ENCODE assay signal across 8 mouse cellular contexts in genomic region chr9:118478458-118478838, GRCm38 (mm10). TPM values are rescaled to one million over a fixed set of nuclear protein-coding genes. Genes with fewer than 3 reads are reported as not detected.
DNase-seq lines count a peak whose midpoint lies in the region; ATAC-seq lines count a peak whose summit lies in the region.

No protein-coding gene starts in this region.

- no peaks in the 10 kb centered on the region for H3K9me3 ChIP-seq in neural tube, embryonic 11.5 days (ENCODE audit: control insufficient read depth, low read length)
- H3K9me3 ChIP-seq in hindbrain, embryonic 10.5 days = no peaks in the 10 kb centered on the region
- no peaks in the 10 kb centered on the region for H3K9me3 ChIP-seq in limb, embryonic 15.5 days
- H3K9me3 ChIP-seq in neural tube, embryonic 14.5 days (ENCODE audit: control insufficient read depth, low read length) = no peaks in the 10 kb centered on the region

- peak overlapping the region; percentile 29 for H3K4me3 ChIP-seq in neural tube, embryonic 11.5 days (ENCODE audit: low read depth, low read length)
- peak overlapping the region; percentile 50 for H3K4me3 ChIP-seq in hindbrain, embryonic 10.5 days
- peak overlapping the region; percentile 43 for H3K4me3 ChIP-seq in limb, embryonic 15.5 days
- peak overlapping the region; percentile 24 for H3K4me3 ChIP-seq in neural tube, embryonic 14.5 days (ENCODE audit: low read depth, low read length)

- peaks cover 86% of the 10 kb centered on the region for H3K27me3 ChIP-seq in neural tube, embryonic 11.5 days (ENCODE audit: control insufficient read depth, insufficient read depth, low read length)
- H3K27me3 ChIP-seq in hindbrain, embryonic 10.5 days (ENCODE audit: insufficient read depth, poor library complexity, severe bottlenecking) = peaks cover 97% of the 10 kb centered on the region
- peaks cover 88% of the 10 kb centered on the region for H3K27me3 ChIP-seq in limb, embryonic 15.5 days
- peaks cover 53% of the 10 kb centered on the region for H3K27me3 ChIP-seq in neural tube, embryonic 14.5 days (ENCODE audit: control insufficient read depth, insufficient read depth, low read length)

- peak overlapping the region; percentile 18; the same call in 1 of the 2 replicates for H3K9ac ChIP-seq in neural tube, embryonic 11.5 days (ENCODE audit: low read length)
- H3K9ac ChIP-seq in limb, embryonic 15.5 days = no peak overlapping the region
- 0 out of 2 replicates have a peak overlapping the region, but pooled peaks have one; percentile 8 for H3K9ac ChIP-seq in neural tube, embryonic 14.5 days (replicated peaks; ENCODE audit: low read depth, low read length)

- peaks cover 20% of the 10 kb centered on the region for H3K4me1 ChIP-seq in neural tube, embryonic 11.5 days (ENCODE audit: control insufficient read depth, insufficient read depth, low read length)
- H3K4me1 ChIP-seq in hindbrain, embryonic 10.5 days (replicated peaks) = peaks cover 31% of the 10 kb centered on the region
- peaks cover 31% of the 10 kb centered on the region for H3K4me1 ChIP-seq in limb, embryonic 15.5 days
- peaks cover 13% of the 10 kb centered on the region for H3K4me1 ChIP-seq in neural tube, embryonic 14.5 days (ENCODE audit: control insufficient read depth, insufficient read depth, low read length)

- WGBS in neural tube, embryonic 11.5 days = 0% methylated on average over 26 of the region's 29 CpGs
- under 1% methylated on average over 26 of the region's 29 CpGs for WGBS in hindbrain, embryonic 10.5 days
- 1% methylated on average over 25 of the region's 29 CpGs for WGBS in limb, embryonic 15.5 days
- WGBS in neural tube, embryonic 14.5 days = 0% methylated on average over 22 of the region's 29 CpGs

- peak overlapping the region; percentile 40 for H3K4me2 ChIP-seq in neural tube, embryonic 11.5 days (ENCODE audit: low read depth)
- H3K4me2 ChIP-seq in limb, embryonic 15.5 days = peak overlapping the region; percentile 91
- peak overlapping the region; percentile 37 for H3K4me2 ChIP-seq in neural tube, embryonic 14.5 days (ENCODE audit: low read depth, low read length)

- H3K27ac ChIP-seq in neural tube, embryonic 11.5 days (ENCODE audit: low read depth, low read length) = no peak overlapping the region
- H3K27ac ChIP-seq in hindbrain, embryonic 10.5 days = no peak overlapping the region
- no peak overlapping the region for H3K27ac ChIP-seq in limb, embryonic 15.5 days
- no peak overlapping the region for H3K27ac ChIP-seq in neural tube, embryonic 14.5 days (ENCODE audit: low read depth, low read length)

- peak; percentile 30; the same call in 1 of the 2 replicates for ATAC-seq in neural tube, embryonic 11.5 days (ENCODE audit: insufficient read depth, low FRiP score, low TSS enrichment)
- no peak for ATAC-seq in limb, embryonic 15.5 days (ENCODE audit: insufficient number of reproducible peaks, low FRiP score, low TSS enrichment, low read depth)
- no peak for ATAC-seq in neural tube, embryonic 14.5 days (ENCODE audit: low read depth)

- no peaks in the 10 kb centered on the region for H3K36me3 ChIP-seq in neural tube, embryonic 11.5 days (ENCODE audit: control insufficient read depth, insufficient read depth, low read length)
- H3K36me3 ChIP-seq in hindbrain, embryonic 10.5 days = no peaks in the 10 kb centered on the region
- H3K36me3 ChIP-seq in limb, embryonic 15.5 days = no peaks in the 10 kb centered on the region
- H3K36me3 ChIP-seq in neural tube, embryonic 14.5 days (ENCODE audit: control insufficient read depth, insufficient read depth, low read length) = no peaks in the 10 kb centered on the region

- peak; percentile 55 for DNase-seq in neural tube, embryonic 11.5 days (ENCODE audit: low spot score)
- no peak for DNase-seq in neural tube, embryonic 10.5 days (ENCODE audit: extremely low spot score, low spot score)
- DNase-seq in cerebellum, adult 9-10 months = peak; percentile 56
- peak; percentile 68 for DNase-seq in hindbrain, embryonic 10.5 days (ENCODE audit: low spot score)
- no peak for DNase-seq in layer of hippocampus, adult 8-10 months (ENCODE audit: low spot score in 2 of 2)
- no peak for DNase-seq in frontal cortex, postnatal 36 days (ENCODE audit: low spot score in 2 of 2)

RNA-seq across cellular contexts. Expression of gene Eomes, which starts 0.4 kb away (rescaled TPM):
- not detected in 2 replicates for polyA plus RNA-seq in neural tube, embryonic 11.5 days (2014; fragmentation: Nextera tagmentation; extraction: Ambion mirVana)
- polyA plus RNA-seq in hindbrain, embryonic 10.5 days (2016; fragmentation: Nextera tagmentation; extraction: Ambion mirVana) = 0.10 TPM in 1 of 2 replicates, not detected in the other
- polyA plus RNA-seq in limb, embryonic 15.5 days (2015; fragmentation: Nextera tagmentation; extraction: Ambion mirVana) = 0.14 TPM in 1 of 2 replicates, not detected in the other
- polyA plus RNA-seq in neural tube, embryonic 14.5 days (2014; fragmentation: Nextera tagmentation; extraction: Ambion mirVana) = not detected in 2 replicates
- total RNA-seq in layer of hippocampus, adult 8-10 months (2022) = under 1 TPM in 2 of 4 experiments, not detected in 2; 0.12 to 0.20 TPM

RNA-seq across cellular contexts. Expression of gene Golga4, which starts 27.6 kb away (rescaled TPM):
- polyA plus RNA-seq in neural tube, embryonic 11.5 days (2014; fragmentation: Nextera tagmentation; extraction: Ambion mirVana) = 52.4 and 55.2 TPM in 2 replicates
- polyA plus RNA-seq in hindbrain, embryonic 10.5 days (2016; fragmentation: Nextera tagmentation; extraction: Ambion mirVana) = 34.2 and 42.9 TPM in 2 replicates
- 46.4 and 52.3 TPM in 2 replicates for polyA plus RNA-seq in limb, embryonic 15.5 days (2015; fragmentation: Nextera tagmentation; extraction: Ambion mirVana)
- 53.8 and 59.1 TPM in 2 replicates for polyA plus RNA-seq in neural tube, embryonic 14.5 days (2014; fragmentation: Nextera tagmentation; extraction: Ambion mirVana)
- 100 to 1,000 TPM in 1 of 4 experiments, 10 to 100 TPM in 3; 89.7 to 102 (median 93.2) TPM for total RNA-seq in layer of hippocampus, adult 8-10 months (2022)

Comparison
In these comparisons a context has a peak if more than half of its experiments do, and no peak if none do; other contexts are left out.
1. DNase-seq: peak in neural tube, embryonic 11.5 days (single experiment), cerebellum, adult 9-10 months (single experiment) and hindbrain, embryonic 10.5 days (single experiment); none in neural tube, embryonic 10.5 days (single experiment), layer of hippocampus, adult 8-10 months (0 of 2) and frontal cortex, postnatal 36 days (0 of 2).
2. H3K4me2 ChIP-seq: peak in every context shown above with its lines; median percentile 91 in limb, embryonic 15.5 days; 40 in neural tube, embryonic 11.5 days; 37 in neural tube, embryonic 14.5 days.
3. Peak in every context shown above with its lines, with median percentiles within 50 percentile points of each other: H3K4me3 ChIP-seq.